Mouse (Mus musculus) ES-CJ7 (cell line): ENCODE results near the gene Slc37a2.
A peak's percentile ranks its signal among the peaks of the same experiment; 100 is the strongest.
"Not testable (repeated sequence)": the region's sequence is repeated elsewhere in the genome, so short reads cannot be mapped to it uniquely, and the experiment has no call there.

Experiments
- DNase-seq: peaks from one replicate; pipeline ENCODE4 v3.0.0; 2011; ENCODE audit warnings: low read depth, low spot score

The Slc37a2 gene

DNA sequence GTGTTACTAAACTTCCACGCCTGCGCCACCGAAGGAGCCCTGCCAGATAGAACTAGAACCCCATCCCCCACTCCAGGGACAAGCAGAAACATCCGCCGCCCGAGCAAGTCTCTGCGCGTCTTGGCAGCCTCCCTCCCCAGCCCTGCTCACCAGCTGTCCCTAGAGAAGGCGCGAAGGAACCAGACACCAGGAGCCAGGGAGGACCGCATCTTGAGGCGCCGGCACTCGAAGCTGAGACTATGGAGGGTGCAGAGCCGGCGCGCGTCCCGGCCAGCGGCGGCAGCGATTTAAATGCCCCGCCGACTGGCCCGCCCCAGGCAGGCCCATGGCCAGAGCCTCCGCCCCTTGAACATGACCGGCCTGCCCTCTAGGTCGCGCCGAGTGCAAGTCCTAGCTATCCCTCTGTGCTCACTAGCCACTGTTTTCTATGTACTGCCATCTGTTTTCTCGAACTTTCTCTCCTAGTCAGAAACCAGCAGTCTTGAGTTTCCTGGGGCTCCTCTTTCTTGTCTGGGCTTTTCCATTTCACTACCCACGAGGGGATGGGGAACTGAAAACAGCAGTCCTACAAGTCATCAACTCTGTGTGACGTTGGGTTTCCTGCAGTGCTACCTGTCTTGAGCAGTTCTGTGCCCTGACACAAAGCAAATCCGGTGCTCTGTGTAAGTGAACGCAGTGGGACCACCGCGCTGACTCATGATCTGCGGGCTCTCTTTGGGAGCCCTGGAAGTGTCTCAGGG is at the start of gene Slc37a2:
Slc37a2 (minus strand) TSS at position 590 of the 740 bp plus-strand sequence.
- DNase-seq, result peak; percentile 52

DNA sequence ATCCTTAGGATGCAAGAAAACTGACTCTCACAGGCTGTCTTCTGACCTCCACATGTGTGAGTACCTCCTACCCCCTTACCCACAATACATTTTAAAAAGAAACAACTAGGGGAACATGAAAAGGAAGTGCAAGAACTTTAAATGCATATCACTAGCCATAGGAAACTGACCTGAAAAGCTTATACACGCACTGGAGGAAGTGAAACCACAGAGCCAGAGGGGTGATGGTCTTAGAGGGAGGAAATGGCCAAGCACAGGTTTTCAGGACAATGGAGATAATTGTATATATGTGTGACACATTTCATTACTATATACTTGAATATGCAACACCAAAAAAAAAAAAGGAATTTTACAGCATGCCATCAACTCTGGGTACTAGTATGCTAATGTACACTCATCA is 46.2 kb upstream of the Slc37a2 start:
- no peak for DNase-seq

DNA sequence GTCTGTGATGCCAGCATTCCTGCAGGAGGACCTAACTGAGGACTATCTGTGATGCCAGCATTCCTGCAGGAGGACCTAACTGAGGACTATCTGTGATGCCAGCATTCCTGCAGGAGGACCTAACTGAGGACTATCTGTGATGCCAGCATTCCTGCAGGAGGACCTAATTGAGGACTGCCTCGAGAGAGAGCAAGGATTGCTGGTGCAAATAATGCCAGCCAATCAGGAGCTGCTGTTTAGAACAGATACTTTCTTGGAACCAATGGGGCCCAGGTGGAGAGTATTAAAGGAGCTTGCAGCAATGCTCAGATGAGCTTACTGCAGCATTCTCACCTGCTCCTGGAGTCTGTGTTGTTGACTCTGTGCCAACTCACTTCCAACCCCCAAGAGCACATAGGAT is 45.0 kb upstream of the Slc37a2 start:
- DNase-seq, result not testable (repeated sequence)

DNA sequence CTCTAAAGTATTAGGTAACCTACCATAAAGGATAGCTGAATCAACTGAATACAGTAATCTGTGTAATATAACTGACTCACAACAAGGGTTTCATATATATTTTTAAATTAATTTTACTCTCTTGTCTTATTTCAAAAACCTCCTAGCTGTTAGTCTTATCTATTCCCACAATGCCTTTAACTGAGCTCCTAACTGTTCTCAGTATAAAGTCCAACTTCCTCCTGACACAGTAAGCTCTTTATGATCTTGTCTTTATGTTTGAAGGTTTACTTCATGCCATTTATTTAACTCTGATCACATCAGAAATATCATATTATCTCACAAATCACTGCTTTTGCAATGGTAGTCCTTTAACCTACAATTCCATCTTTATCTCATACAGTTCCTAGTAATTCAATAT is 40.0 kb upstream of the Slc37a2 start:
- DNase-seq, result no peak

DNA sequence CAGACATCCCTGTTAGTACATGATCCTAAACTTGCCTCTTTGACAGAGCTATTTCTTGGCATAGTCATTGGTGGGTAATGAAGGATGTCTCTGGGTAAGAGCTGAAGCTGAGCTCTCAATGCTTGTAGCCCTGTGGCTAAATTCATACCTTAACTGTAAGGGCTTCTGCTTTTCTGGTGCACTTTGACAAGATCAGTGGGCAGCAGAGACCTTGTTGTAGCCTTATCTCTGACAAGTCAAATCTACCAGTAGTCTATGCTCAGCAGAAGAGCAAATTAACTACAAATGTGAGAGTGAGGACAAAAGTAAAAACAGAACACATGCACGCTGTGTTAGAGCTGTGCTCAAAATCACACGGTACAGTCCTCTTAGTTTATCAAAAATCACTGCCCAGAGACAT is 11.1 kb upstream of the Slc37a2 start:
- DNase-seq, result no peak

DNA sequence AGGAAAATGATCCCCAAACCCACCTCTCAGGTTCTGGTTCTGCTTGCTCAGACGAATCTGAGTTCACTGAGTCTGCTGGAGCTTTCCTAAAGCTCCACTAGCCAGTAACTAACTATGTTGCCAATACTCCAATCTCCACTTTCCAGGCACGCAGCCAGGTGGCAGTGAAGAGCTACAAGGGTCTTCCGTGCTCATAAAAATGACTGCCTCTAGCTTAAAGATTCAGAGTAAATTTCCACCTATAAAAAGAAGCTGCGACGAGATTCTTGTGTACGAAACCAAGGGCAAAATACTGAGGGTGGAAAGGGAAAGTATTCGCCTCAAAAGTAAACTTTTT is 319 bp upstream of the Slc37a2 start:
- peak; percentile 69 for DNase-seq

DNA sequence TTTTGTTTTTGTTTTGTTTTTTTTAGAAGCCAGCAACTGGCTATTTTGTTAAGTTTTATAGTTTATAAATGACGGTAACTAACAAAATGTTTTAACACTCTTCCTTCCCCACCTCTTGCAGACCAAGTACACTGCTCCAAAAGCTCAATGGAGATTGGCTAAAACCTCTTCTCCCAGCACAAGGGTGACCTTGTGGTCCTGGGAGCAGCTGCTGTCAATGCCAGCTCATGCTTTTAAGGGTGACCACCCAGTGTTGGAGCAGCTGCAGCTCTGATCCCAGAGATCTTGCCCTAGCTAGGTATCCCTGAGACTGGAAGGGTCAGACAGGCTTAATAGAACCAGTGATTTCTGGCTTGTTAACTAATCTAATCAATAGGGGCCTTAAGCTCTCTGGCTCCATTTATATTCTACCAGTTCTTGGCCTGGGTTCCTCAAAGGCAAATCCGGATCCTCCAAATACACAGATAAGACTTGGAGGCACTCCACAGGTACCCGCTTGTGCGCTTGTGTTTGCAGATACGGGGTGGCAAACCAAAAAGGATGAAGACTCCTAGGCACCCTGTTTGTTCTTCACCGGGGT is 917 bp downstream of the Slc37a2 start:
- no peak for DNase-seq

DNA sequence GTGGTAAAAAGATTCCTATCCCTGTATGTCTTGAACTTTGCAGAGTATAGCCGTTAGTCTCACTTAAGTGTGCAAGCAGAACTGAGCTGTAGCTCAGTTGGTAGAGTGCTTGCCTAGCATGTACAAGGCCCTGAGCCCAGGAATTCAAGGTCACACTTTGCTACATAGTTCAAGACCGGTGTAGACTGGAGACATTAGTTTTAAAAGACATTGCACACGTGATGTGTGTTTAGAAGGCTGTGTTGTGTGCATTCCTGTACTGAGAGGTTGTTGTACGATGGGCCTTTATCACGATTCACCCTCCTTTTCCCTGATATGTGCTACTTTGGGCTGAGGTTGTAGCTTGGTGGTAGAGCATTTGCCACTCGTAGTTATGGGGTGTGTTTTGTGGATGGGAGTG is 4.9 kb downstream of the Slc37a2 start:
- DNase-seq, result no peak

DNA sequence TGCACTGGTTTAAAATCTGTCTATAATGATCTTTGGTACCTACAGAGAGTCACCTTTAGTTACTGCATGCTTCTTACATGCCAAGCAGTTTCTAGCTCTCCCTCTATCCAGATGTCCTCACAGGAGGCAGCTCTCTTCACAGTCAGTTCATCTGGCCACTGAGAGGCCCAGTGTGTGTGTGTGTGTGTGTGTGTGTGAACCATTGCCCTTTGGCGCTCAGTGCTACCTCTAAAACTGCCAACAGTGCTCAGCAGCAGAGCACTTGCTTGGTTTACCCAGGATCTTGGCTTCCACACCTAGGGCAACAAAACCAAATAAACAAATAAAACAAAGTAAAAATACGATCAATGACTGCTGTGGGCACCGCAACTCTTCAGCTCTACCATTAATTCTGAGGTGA is 5.6 kb downstream of the Slc37a2 start:
- no peak for DNase-seq

DNA sequence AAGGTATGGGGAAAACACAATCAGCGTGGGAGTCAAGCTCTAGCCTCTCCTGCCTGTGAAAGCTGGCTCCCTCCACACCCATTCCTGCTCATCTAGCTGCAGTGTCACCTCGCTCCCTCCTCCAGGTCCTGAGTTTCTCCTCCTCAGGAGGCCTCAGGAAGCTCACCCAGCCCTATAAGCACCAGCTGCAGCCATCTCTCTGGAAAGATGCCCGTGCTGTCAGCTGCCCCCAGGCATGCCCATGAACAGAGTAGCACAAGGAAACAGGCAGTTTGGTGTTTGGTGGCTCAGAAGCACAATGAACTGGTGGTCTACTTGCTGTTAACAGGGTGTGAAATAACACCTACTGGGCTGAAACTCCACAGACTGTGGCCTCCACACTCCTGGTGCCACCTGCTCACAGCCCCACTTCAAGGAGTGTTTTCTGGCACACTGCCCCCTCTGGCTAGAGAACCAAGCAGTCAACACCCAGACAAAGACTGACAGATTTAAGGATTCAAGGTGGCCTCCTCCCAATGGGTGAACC is 7.1 kb downstream of the Slc37a2 start:
- peak; percentile 53 for DNase-seq

DNA sequence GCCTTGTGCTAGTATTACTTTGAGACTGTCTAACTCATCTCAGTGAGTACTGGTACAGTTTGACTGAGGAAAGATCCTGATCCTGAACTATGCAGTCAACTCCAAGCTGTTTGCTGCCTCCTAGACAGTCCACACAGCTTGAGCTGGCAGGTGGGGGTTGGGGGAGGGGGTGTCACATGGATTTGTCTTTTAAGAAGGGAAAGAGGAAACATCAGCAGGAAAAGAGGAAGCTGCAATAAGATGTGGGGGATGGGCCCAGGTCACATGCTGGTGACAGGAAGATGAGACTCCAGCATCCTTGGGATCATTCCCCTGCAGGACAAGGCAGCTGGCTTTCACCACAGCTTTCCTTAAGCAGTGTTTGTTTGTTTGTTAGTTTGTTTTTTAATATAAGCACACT is 8.1 kb downstream of the Slc37a2 start:
- no peak for DNase-seq

DNA sequence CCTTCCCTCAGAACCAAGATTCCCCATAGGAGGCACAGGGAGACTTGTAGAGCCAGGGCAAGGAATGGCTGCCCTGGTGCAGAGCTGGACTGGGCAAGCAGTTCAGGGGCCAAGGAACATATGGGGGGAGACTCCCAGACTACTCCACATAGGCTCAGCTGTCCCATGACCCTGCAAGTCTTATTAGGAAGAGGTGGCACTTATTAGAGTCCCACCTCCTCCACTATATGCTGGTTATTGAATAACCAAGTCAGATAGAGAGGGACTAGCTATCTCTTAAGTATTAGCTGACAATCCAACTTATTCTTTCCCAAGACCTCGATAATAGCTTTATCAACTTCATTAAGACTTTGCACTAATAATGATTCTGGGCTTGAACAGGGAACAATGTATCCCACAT is 9.7 kb downstream of the Slc37a2 start:
- DNase-seq, result no peak

DNA sequence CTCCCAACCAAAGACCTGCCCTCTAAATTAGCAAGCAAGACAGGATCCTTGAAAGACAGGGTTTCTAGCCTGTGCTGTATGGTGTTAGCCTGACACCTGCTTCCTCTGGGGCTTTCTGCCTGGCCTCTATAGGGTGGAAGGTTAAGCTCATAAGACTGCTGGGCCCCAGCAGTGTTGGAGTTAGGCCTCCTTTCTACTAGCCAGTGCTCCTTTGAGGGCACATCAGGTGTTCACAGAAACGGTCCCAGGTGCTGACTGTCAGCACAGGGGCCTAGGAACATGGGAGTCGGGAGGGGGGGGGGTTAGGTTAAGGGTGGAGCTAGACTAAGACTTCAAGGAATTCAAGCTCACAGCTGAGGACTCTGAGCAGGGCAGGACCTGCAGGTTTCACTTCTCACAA is 10.1 kb downstream of the Slc37a2 start:
- no peak for DNase-seq

DNA sequence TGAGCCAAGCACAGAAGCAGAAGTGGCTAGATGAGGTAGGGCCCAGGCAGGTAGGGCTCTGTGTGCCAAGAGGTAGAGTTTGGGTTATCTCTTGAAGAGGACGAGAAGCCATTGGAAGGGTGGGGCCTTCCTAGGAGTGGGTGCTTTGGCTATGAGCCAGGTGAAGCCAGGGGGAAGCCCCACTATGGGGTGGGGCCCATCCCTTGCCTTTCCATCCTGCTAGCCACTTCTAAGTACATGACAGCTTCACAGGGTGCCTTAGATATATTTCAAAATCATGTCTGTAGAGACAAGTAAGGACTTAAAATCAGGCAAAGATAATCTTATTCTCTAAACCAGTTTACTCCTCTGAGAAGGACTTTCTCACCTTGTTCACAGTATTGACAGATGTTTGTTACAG is 10.9 kb downstream of the Slc37a2 start:
- DNase-seq, result no peak

DNA sequence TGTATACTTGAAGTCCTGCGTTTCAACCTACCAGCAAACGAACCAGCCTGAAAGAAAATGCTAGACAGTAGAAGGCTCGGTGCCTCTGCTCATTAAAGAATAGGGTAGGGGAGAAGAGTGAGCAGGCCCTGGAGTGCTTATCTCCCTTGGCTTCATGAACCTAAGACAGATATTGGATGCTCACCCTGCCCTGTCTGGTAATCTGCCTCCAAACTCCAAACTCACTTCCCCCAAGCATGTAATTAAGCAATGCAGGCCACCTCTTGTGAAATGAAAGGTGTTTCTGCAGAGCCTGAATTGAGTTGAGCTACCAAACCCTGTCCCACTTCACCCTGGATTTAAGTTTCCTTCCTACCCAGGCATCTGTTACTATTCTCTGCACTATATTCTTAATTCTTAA is 12.8 kb downstream of the Slc37a2 start:
- DNase-seq, result no peak

DNA sequence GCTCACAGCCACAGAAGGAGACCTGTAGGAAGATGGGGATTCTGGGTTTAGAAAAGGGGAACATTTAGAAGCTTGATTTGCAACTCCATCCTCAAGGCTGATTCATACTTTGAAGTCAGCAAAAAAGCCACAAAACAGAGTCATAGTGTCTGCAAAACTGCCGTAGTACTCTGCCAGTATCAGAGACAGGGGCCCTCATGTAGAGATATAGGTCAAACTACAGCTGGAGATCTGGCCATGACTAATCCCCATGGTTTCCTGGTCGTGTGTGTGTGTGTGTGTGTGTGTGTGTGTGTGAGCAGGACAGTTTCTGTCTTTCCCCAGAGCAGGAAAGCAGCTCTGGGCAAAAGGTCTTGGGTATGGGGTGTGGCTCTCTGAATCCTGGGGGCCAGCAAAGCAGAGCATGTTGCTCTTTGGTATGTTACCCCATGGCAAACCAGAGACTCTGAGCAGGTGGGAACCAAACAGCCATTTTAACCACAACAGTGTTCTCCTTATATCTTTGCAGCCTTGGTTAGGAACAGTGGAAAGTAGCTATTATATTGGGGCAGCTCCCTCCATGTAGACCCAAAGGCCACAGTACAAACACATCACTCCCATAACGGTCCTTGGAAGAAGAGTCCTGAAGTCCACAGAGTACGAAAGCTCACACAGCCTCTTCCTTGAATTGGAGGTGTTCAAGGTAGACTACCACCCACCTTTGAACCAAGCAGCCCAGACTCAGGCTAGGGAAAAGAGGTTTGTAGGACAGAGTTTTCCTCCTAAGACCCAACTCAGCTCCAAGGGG is 19.4 kb downstream of the Slc37a2 start:
- DNase-seq, result no peak

DNA sequence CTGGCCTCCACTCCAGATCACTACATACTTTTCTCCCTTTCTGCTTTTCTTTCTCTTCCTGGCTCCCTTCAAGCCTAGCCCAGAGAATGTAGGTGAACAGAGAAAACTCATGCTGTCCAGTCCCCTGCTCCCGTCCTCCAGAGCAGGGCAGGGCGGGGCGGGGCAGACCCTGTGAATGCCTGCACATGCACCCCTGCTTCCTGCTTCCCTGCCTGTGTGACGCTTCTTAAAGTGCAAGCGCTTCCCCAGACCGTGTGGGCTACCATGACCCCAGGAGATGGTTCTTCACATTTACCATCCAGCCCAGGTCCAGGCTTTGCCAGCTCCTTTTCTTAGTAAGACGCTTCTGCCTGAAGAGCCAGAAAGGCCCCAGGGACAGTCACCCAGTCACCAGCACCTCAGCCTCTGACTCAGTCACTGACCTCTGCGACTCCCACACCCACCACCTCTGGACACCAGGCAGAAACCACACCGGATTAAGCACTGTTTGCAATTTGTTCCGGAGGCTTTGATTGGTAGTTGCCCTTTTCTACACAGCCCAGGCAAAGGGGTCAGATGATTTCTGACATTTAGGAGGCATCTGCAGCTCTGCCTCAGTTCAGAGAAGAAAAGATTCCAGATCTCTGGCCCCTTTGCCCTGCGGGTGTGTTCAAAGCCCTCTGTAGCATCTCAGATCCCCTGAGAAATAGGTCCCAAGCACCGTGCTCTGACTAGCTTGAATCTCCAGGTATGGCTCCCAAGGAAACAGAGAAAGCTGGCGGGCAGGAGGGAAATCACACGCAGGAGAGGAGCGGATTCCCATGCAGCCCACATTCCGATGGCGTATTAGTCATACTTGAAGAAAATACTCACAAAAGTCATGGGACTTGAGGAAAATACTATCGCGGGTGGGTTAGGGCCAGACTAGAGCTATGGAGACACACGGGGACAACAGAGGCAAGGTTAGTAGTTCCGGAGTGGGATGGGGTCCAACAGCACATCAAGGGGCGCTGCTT is 23.0 kb downstream of the Slc37a2 start:
- DNase-seq, result no peak

DNA sequence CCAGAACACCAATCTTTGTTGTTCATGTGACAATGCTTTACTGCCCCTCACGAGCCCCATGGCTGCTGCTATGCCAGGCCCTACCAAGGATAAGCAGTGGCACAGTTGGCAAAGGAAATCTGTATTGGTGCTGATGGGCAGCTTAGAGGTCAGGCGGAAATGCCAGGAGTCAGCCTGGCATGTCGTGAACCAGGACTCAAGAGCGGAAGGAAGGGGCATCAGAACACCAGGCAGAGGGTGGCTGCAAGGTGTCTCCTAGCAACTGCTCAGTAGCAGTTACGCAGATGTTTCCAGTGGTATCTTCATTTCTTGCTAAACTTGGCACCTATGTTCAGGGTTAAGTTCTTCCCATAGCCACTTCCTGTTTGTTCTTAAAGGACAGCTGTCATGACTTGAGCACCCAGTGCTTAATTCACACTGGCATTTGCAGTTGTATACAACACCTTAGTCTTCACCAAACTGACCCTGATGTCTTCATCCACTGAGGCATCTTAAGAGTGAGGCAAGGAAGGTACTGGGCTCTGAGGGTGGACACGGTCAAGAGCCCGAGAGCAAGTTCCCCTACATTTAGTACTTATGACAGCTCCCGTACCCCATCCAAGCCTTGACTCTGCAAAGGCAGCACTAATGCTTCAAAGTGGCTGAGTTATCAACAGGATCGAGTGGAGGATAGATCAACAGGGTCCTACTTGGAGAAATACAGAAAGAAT is 24.9 kb downstream of the Slc37a2 start:
- DNase-seq, result no peak

DNA sequence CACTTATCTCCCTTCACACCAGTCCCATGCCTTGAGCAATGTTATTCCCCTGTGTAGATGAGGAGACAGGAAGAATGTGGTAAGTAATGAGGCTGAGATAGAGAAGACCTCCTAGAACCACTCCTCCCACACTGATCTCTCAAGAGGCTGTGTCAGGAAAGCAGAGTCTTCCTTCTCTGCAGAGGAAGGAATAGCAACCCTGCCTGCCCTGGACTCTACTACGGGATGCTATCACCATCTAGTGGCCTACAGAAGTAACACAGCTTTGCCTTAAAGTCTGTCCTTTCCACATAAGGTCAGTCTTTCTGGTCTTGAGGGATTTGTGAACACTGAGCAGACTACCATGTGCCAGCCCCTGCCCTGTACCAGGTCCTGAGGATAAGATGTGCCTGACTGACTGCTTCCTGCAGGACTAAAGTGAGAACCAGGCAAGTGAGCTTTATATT is 25.6 kb downstream of the Slc37a2 start:
- DNase-seq, result peak; percentile 65

DNA sequence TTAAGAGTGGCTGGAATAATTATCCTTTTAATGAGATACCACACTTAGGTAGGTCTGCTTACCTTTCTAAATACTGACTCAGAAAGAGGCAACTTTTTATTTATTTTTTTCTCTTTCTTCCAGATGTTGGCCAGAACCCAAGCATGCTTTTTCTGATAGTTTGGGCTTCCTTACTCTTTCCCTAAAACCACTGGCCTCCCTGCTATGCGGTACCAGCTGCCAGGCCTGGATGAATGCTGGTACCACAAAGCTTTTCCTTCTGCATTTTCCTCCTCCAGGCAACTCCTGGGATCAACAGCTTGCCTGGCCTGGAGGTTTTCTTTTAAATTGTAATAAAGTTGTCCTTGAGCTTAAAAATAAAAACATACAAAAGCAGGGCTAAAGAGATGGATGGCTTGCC is 30.0 kb downstream of the Slc37a2 start:
- no peak for DNase-seq

DNA sequence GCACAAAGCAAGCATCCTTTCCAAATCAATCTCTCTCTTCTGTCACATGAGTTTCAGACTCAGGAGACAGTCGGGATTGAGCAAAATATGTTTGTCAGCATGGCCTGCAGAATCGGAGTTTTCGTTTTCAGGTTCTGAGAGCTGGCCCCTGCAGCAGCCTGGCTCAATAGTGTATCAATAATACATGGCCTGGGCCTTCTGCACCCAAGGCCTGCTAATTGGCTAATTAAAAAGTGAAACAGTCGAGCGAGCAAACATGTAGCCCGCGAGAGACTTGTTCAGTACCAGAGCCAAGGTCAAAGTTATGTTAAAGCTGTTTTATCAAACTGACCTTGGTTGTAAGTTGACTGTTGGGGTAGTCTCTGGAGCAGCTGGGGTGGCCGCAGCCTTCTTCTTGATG is 34.8 kb downstream of the Slc37a2 start:
- DNase-seq, result no peak
